7 mouse cellular contexts compared by ENCODE assay signal in genomic region chr9:107619546-107619879, GRCm38 (mm10). TPM values are rescaled to one million over a fixed set of nuclear protein-coding genes. Genes with fewer than 3 reads are reported as not detected.
DNase-seq lines count a peak whose midpoint lies in the region; ATAC-seq and TF ChIP-seq lines count a peak whose summit lies in the region.

No protein-coding gene starts in this region.

- ATAC-seq in kidney, embryonic 16.5 days (ENCODE audit: low FRiP score, low TSS enrichment) = peak; percentile 7; the same call in 1 of the 2 replicates
- ATAC-seq in Patski = peak; percentile 88
- no peak for ATAC-seq in heart, embryonic 14.5 days (ENCODE audit: insufficient number of reproducible peaks, insufficient read depth, low FRiP score, low read depth)
- peak; percentile 23 for ATAC-seq in liver, embryonic 15.5 days (ENCODE audit: insufficient read depth)

- no peaks in the 10 kb centered on the region for H3K27me3 ChIP-seq in kidney, embryonic 16.5 days (ENCODE audit: insufficient read depth, low read length)
- H3K27me3 ChIP-seq in Patski = no peaks in the 10 kb centered on the region
- no peaks in the 10 kb centered on the region for H3K27me3 ChIP-seq in heart, embryonic 14.5 days (ENCODE audit: control insufficient read depth, insufficient read depth, low read length)
- H3K27me3 ChIP-seq in liver, embryonic 15.5 days = no peaks in the 10 kb centered on the region

- peaks cover 61% of the 10 kb centered on the region for H3K36me3 ChIP-seq in kidney, embryonic 16.5 days (ENCODE audit: insufficient read depth, low read length)
- H3K36me3 ChIP-seq in heart, embryonic 14.5 days (ENCODE audit: control insufficient read depth, insufficient read depth, low read length) = peaks cover 87% of the 10 kb centered on the region
- peaks cover 79% of the 10 kb centered on the region for H3K36me3 ChIP-seq in liver, embryonic 15.5 days (replicated peaks)

- in situ Hi-C loops in Patski (cut with MboI; ENCODE audit: low pct_unique_long_range_greater_than_20kb) = no loop called here

- no peak overlapping the region for H3K4me2 ChIP-seq in kidney, embryonic 16.5 days (replicated peaks; ENCODE audit: low read depth, low read length)
- H3K4me2 ChIP-seq in heart, embryonic 14.5 days (ENCODE audit: low read length) = peak overlapping the region; percentile 47
- no peak overlapping the region for H3K4me2 ChIP-seq in liver, embryonic 15.5 days

- no peak for TF ChIP-seq CTCF in Patski (IDR thresholded peaks at IDR 0.05)

- no peak overlapping the region for H3K4me3 ChIP-seq in kidney, embryonic 16.5 days (ENCODE audit: low read length)
- no peak overlapping the region for H3K4me3 ChIP-seq in heart, embryonic 14.5 days (ENCODE audit: control insufficient read depth in 1 of 2, insufficient read depth in 1 of 2, low read depth in 1 of 2, low read length in 2 of 2)
- H3K4me3 ChIP-seq in liver, embryonic 15.5 days (replicated peaks) = no peak overlapping the region

- H3K9ac ChIP-seq in kidney, embryonic 16.5 days (replicated peaks; ENCODE audit: low read length) = no peak overlapping the region
- peak overlapping the region; percentile 53 for H3K9ac ChIP-seq in heart, embryonic 14.5 days (ENCODE audit: low read length)
- no peak overlapping the region for H3K9ac ChIP-seq in liver, embryonic 15.5 days

- CTCF ChIA-PET in Patski (lab: Charles Lee) = interaction anchor here (1.3 to 3.3 kb wide), 4 partner anchors 9 to 25 kb away, joined by 3 to 16 read pairs (median 4); partner anchors contain the start of gene Gnai2

- no peak for DNase-seq in kidney, postnatal 36 days
- DNase-seq in Patski (ENCODE audit: low read depth, low spot score) = no peak
- no peak for DNase-seq in embryo, embryonic 10 days (ENCODE audit: low spot score)
- DNase-seq in spleen, postnatal 10 days (ENCODE audit: low spot score in 2 of 2) = no peak

- POLR2A ChIA-PET in Patski (lab: Charles Lee) = interaction anchor here (1.2 to 1.4 kb wide), 2 partner anchors 11 to 14 kb away, joined by 4 to 5 read pairs; no protein-coding TSS in a partner anchor

- H3K9me3 ChIP-seq in kidney, embryonic 16.5 days (ENCODE audit: low read length) = no peaks in the 10 kb centered on the region
- H3K9me3 ChIP-seq in heart, embryonic 14.5 days (ENCODE audit: control insufficient read depth, low read length) = no peaks in the 10 kb centered on the region
- H3K9me3 ChIP-seq in liver, embryonic 15.5 days (replicated peaks) = no peaks in the 10 kb centered on the region

- peaks cover 29% of the 10 kb centered on the region for H3K4me1 ChIP-seq in kidney, embryonic 16.5 days (ENCODE audit: insufficient read depth, low read length)
- H3K4me1 ChIP-seq in heart, embryonic 14.5 days (ENCODE audit: control insufficient read depth in 2 of 2, insufficient read depth in 2 of 2, low read length in 2 of 2) = peaks cover 36 to 61% of the 10 kb centered on the region in 2 experiments
- peaks cover 37% of the 10 kb centered on the region for H3K4me1 ChIP-seq in liver, embryonic 15.5 days (replicated peaks)

- WGBS in kidney, embryonic 16.5 days = 66% methylated on average over 13 of the region's 13 CpGs
- 15% methylated on average over 13 of the region's 13 CpGs for WGBS in heart, embryonic 14.5 days
- 64% methylated on average over 13 of the region's 13 CpGs for WGBS in liver, embryonic 15.5 days (ENCODE audit: insufficient replicate concordance)

- H3K27ac ChIP-seq in kidney, embryonic 16.5 days (ENCODE audit: low read length) = peak overlapping the region; percentile 71
- peak overlapping the region; percentile 94 to 97 for H3K27ac ChIP-seq in heart, embryonic 14.5 days (replicated peaks in 1 of 2; ENCODE audit: control insufficient read depth in 1 of 2, insufficient read depth in 1 of 2, low read depth in 2 of 2, low read length in 2 of 2)
- peak overlapping the region; percentile 78 for H3K27ac ChIP-seq in liver, embryonic 15.5 days (replicated peaks)

RNA-seq across cellular contexts. Expression of gene Sema3b, which starts 10.5 kb away (rescaled TPM):
- 31.3 TPM in 2 replicates for polyA plus RNA-seq in kidney, embryonic 16.5 days (2015; fragmentation: Nextera tagmentation; extraction: Ambion mirVana)
- polyA plus RNA-seq in Patski (2021) = 39.1 TPM
- polyA plus RNA-seq in heart, embryonic 14.5 days (2014; fragmentation: Nextera tagmentation; extraction: Ambion mirVana) = 6.5 and 7.2 TPM in 2 replicates
- 0.74 and 0.77 TPM in 2 replicates for polyA plus RNA-seq in liver, embryonic 15.5 days (2015; fragmentation: Nextera tagmentation; extraction: Ambion mirVana)

RNA-seq across cellular contexts. Expression of gene Gnai2, which starts 15.7 kb away (rescaled TPM):
- 447 and 455 TPM in 2 replicates for polyA plus RNA-seq in kidney, embryonic 16.5 days (2015; fragmentation: Nextera tagmentation; extraction: Ambion mirVana)
- 592 TPM for polyA plus RNA-seq in Patski (2021)
- polyA plus RNA-seq in heart, embryonic 14.5 days (2014; fragmentation: Nextera tagmentation; extraction: Ambion mirVana) = 379 and 410 TPM in 2 replicates
- polyA plus RNA-seq in liver, embryonic 15.5 days (2015; fragmentation: Nextera tagmentation; extraction: Ambion mirVana) = 162 and 167 TPM in 2 replicates

RNA-seq across cellular contexts. Expression of gene Ifrd2, which starts 32.1 kb away (rescaled TPM):
- 60.7 and 64.3 TPM in 2 replicates for polyA plus RNA-seq in kidney, embryonic 16.5 days (2015; fragmentation: Nextera tagmentation; extraction: Ambion mirVana)
- 19.1 TPM for polyA plus RNA-seq in Patski (2021)
- 44.6 and 45.7 TPM in 2 replicates for polyA plus RNA-seq in heart, embryonic 14.5 days (2014; fragmentation: Nextera tagmentation; extraction: Ambion mirVana)
- polyA plus RNA-seq in liver, embryonic 15.5 days (2015; fragmentation: Nextera tagmentation; extraction: Ambion mirVana) = 161 and 198 TPM in 2 replicates

RNA-seq across cellular contexts. Expression of gene Hyal3, which starts 38.9 kb away (rescaled TPM):
- 1.3 and 1.6 TPM in 2 replicates for polyA plus RNA-seq in kidney, embryonic 16.5 days (2015; fragmentation: Nextera tagmentation; extraction: Ambion mirVana)
- 1.1 TPM for polyA plus RNA-seq in Patski (2021)
- polyA plus RNA-seq in heart, embryonic 14.5 days (2014; fragmentation: Nextera tagmentation; extraction: Ambion mirVana) = 0.46 and 0.53 TPM in 2 replicates
- 0.64 TPM in 2 replicates for polyA plus RNA-seq in liver, embryonic 15.5 days (2015; fragmentation: Nextera tagmentation; extraction: Ambion mirVana)

RNA-seq across cellular contexts. Expression of gene Naa80, which starts 40.8 kb away (rescaled TPM):
- 21.8 and 24.1 TPM in 2 replicates for polyA plus RNA-seq in kidney, embryonic 16.5 days (2015; fragmentation: Nextera tagmentation; extraction: Ambion mirVana)
- polyA plus RNA-seq in Patski (2021) = 11.3 TPM
- polyA plus RNA-seq in heart, embryonic 14.5 days (2014; fragmentation: Nextera tagmentation; extraction: Ambion mirVana) = 10.0 and 14.9 TPM in 2 replicates
- polyA plus RNA-seq in liver, embryonic 15.5 days (2015; fragmentation: Nextera tagmentation; extraction: Ambion mirVana) = 12.3 and 12.8 TPM in 2 replicates
